Mouse (Mus musculus) liver, postnatal 0 days (tissue): Measurements from ENCODE around the gene Klhl5. TPM values are rescaled to one million over a fixed set of nuclear protein-coding genes. Genes with fewer than 3 reads are reported as not detected.
A peak's percentile ranks its signal among the peaks of the same experiment; 100 is the strongest.

Experiments
- ATAC-seq: fragments of 200-750 bp; cut with Nextera tagmentation; 2 replicates; pipeline ENCODE4 v1.8.0; 2017; ENCODE audit warnings: mild to moderate bottlenecking, moderate library complexity
- DNase-seq: peaks from one replicate; pipeline ENCODE4 v3.0.0-alpha.2; 2016
- H3K27ac ChIP-seq: fragments of 300-500 bp; sonication (generic); 2 replicates; pipeline ENCODE4 v1.5.1; 2014; ENCODE audit warnings: antibody characterized with exemption, moderate library complexity, mild to moderate bottlenecking, low read depth
- H3K27me3 ChIP-seq: fragments of 300-500 bp; sonication (generic); 2 replicates; pipeline ENCODE4 v1.6.1; 2014; ENCODE audit warnings: low read length, control low read depth, mixed read lengths; ENCODE audit not compliant: insufficient read depth
- H3K36me3 ChIP-seq: fragments of 300-500 bp; sonication (generic); replicated peaks from 2 replicates; pipeline ENCODE4 v1.6.1; 2014; ENCODE audit warnings: mild to moderate bottlenecking, control low read depth, low read length, moderate library complexity, mixed read lengths; ENCODE audit not compliant: insufficient read depth
- H3K4me1 ChIP-seq: fragments of 300-500 bp; sonication (generic); 2 replicates; pipeline ENCODE4 v1.6.1; 2014; ENCODE audit warnings: antibody characterized with exemption, mild to moderate bottlenecking, control low read depth; ENCODE audit not compliant: insufficient read depth
- H3K4me2 ChIP-seq: fragments of 300-500 bp; sonication (generic); 2 replicates; pipeline ENCODE4 v1.6.1; 2014; ENCODE audit warnings: low read depth, mild to moderate bottlenecking, low read length, moderate library complexity, mixed read lengths
- H3K4me3 ChIP-seq: fragments of 300-500 bp; sonication (generic); 2 replicates; pipeline ENCODE4 v1.5.1; 2014; ENCODE audit warnings: low read depth, low read length
- H3K9ac ChIP-seq: fragments of 300-500 bp; sonication (generic); replicated peaks from 2 replicates; pipeline ENCODE4 v1.6.1; 2014; ENCODE audit warnings: mild to moderate bottlenecking, moderate library complexity
- H3K9me3 ChIP-seq: fragments of 300-500 bp; sonication (generic); 2 replicates; pipeline ENCODE4 v1.6.1; 2016; ENCODE audit warnings: mild to moderate bottlenecking, control low read depth, low read length, mixed read lengths
- CTCF ChIP-seq: sonication (generic); IDR thresholded peaks from 2 replicates; pipeline ENCODE4 v1.5.1; 2016; ENCODE audit warnings: antibody characterized with exemption, low read depth
- EP300 ChIP-seq: IDR thresholded peaks from 2 replicates; pipeline ENCODE4 v1.6.1; 2016; ENCODE audit warnings: antibody characterized with exemption, low read depth, mild to moderate bottlenecking
- WGBS: fragments of 180-500 bp; shearing (Covaris S2); extraction: QIAGEN DNeasy Blood & Tissue Kit; methylation state at CpG from one replicate; pipeline ENCODE4 v1.1.7; 2014; ENCODE audit not compliant: insufficient replicate concordance; 5-methylcytosine and 5-hydroxymethylcytosine counted together
- polyA plus RNA-seq: library from polyadenylated mRNA; unstranded; fragments of >200 nt; fragmentation: Nextera tagmentation; extraction: Ambion mirVana; gene quantifications from 2 replicates; pipeline ENCODE4 v1.2.1, GENCODE M21; 2015

Gene Klhl5
- polyA plus RNA-seq, 1 experiment from 2014 or later: 5.2 TPM

GRCm38 (mm10) chr5:65069872-65070271, 37.5 kb upstream of the Klhl5 start:
- DNase-seq (no peak), ATAC-seq (no peak)
- Histone ChIP-seq H3K4me2 (no peak overlapping the region), H3K9me3 (no peaks in the 10 kb centered on the region), H3K36me3 (no peaks in the 10 kb centered on the region), H3K4me3 (no peak overlapping the region), H3K4me1 (no peaks in the 10 kb centered on the region), H3K9ac (no peak overlapping the region), H3K27me3 (no peaks in the 10 kb centered on the region), H3K27ac (no peak overlapping the region)
- 83% methylated on average over 11 of the region's 11 CpGs for WGBS
- TF ChIP-seq EP300 (no peak), CTCF (no peak)

DNA sequence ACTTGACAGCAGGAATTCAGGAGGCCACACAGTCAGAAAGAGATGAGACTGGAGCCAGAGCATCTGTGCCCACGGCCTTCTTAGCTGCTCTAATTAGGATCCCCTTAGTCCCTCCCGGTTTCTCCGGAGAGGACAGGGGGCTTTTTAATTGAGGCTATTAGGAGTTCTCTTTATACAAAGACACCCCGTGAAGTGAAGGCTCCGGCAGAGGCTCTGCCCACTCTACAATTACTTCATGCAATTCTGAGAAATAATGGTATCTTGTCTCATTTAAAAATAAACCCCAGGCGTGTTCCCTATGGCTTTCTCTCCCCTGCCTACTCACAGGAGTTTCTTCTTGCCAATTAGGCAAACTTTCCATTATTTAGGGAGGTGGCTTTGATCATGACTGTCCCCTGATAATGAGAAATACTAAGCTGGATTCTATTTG, 35.6 kb upstream of the Klhl5 start:
- no peak overlapping the region for H3K27ac ChIP-seq
- DNase-seq (no peak), ATAC-seq (no peak)
- H3K4me2 ChIP-seq: no peak overlapping the region
- H3K36me3 ChIP-seq: no peaks in the 10 kb centered on the region
- no peak overlapping the region for H3K9ac ChIP-seq
- H3K27me3 ChIP-seq: no peaks in the 10 kb centered on the region
- H3K4me1 ChIP-seq: no peaks in the 10 kb centered on the region
- H3K4me3 ChIP-seq: no peak overlapping the region
- TF ChIP-seq CTCF (no peak), EP300 (no peak)
- H3K9me3 ChIP-seq: no peaks in the 10 kb centered on the region
- 71% methylated on average over 6 of the region's 6 CpGs for WGBS

DNA sequence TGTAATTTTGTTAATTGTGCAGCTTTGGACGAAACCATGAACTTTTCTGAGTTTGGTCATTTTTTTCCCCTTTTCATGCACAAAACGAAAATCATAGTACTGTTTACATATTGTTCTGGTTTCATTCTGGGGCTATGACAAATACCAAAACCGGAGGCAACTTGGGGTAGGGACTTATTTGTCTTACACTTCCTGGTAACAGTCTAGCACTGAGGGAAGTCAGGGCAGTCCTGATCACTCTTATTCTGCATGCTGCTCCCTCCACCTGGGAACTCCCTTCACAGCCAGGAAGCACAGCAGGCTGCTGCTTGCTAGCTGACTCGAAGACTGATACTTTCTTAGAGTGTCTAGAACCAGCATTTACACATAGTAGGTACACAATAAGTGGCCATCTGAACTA, 34.1 kb upstream of the Klhl5 start:
- Histone ChIP-seq H3K4me1 (no peaks in the 10 kb centered on the region), H3K9me3 (no peaks in the 10 kb centered on the region), H3K36me3 (no peaks in the 10 kb centered on the region), H3K4me2 (no peak overlapping the region), H3K27me3 (no peaks in the 10 kb centered on the region), H3K9ac (no peak overlapping the region), H3K27ac (no peak overlapping the region), H3K4me3 (no peak overlapping the region)
- no peak for TF ChIP-seq EP300
- WGBS: 60% methylated on average over 4 of the region's 4 CpGs
- no peak for ATAC-seq
- no peak for DNase-seq

DNA sequence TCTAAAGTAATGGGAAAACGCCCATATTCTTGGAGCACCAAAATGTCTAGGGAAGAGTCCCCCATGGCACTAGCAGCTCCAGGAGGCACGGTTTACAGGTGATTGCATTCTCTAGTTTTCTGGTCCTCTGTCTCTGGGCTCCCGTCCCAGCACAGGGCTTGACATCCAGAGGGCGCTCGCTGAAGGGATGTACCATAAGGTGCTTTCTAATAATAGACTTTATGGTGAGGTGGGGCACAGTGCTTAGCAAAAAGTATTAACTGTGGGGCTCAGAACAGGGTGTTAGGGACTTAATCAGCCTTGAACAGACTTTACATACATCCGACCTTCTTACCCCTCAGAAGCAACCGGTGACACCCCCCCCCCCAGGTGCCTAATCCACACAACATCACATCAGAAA, 32.6 kb upstream of the Klhl5 start:
- no peaks in the 10 kb centered on the region for H3K4me1 ChIP-seq
- no peaks in the 10 kb centered on the region for H3K9me3 ChIP-seq
- WGBS: 60% methylated on average over 7 of the region's 7 CpGs
- H3K27me3 ChIP-seq: no peaks in the 10 kb centered on the region
- no peak overlapping the region for H3K9ac ChIP-seq
- H3K4me2 ChIP-seq: no peak overlapping the region
- no peak overlapping the region for H3K4me3 ChIP-seq
- H3K36me3 ChIP-seq: no peaks in the 10 kb centered on the region
- TF ChIP-seq EP300 (no peak), CTCF (peak; percentile 30)
- H3K27ac ChIP-seq: no peak overlapping the region
- no peak for DNase-seq
- no peak for ATAC-seq

DNA sequence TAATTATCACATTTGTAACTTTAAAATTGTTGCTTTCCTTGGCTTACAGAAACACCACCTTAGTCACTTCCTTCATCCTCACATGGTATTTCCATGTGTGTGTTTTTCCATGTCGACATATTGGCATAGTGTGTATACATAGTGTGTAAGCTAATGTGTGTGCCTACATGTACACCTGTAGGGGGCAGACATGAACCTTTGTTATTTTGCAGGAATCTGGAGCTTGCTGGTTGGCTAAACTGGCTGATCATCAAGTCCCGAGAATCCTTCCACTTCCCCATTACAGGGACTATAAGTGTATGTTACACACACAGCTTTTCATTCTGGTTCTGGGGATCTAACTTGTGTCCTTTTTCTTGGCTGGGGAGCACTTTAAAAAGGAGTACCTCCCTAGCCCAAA, 31.3 kb upstream of the Klhl5 start:
- Histone ChIP-seq H3K27ac (no peak overlapping the region), H3K4me1 (no peaks in the 10 kb centered on the region), H3K4me2 (no peak overlapping the region), H3K4me3 (no peak overlapping the region), H3K9ac (no peak overlapping the region), H3K36me3 (no peaks in the 10 kb centered on the region), H3K9me3 (no peaks in the 10 kb centered on the region), H3K27me3 (no peaks in the 10 kb centered on the region)
- DNase-seq (no peak), ATAC-seq (no peak; the same call in 1 of the 2 replicates)
- TF ChIP-seq EP300 (no peak), CTCF (peak; percentile 53)
- WGBS: 49% methylated on average over 2 of the region's 2 CpGs

GRCm38 (mm10) chr5:65076748-65077147, 30.6 kb upstream of the Klhl5 start:
- 56% methylated on average over 3 of the region's 3 CpGs for WGBS
- Histone ChIP-seq H3K27ac (no peak overlapping the region), H3K4me1 (no peaks in the 10 kb centered on the region), H3K9ac (no peak overlapping the region), H3K9me3 (no peaks in the 10 kb centered on the region), H3K36me3 (no peaks in the 10 kb centered on the region), H3K4me2 (no peak overlapping the region), H3K4me3 (no peak overlapping the region), H3K27me3 (no peaks in the 10 kb centered on the region)
- DNase-seq: no peak
- TF ChIP-seq EP300: no peak
- no peak for TF ChIP-seq CTCF
- no peak for ATAC-seq

DNA sequence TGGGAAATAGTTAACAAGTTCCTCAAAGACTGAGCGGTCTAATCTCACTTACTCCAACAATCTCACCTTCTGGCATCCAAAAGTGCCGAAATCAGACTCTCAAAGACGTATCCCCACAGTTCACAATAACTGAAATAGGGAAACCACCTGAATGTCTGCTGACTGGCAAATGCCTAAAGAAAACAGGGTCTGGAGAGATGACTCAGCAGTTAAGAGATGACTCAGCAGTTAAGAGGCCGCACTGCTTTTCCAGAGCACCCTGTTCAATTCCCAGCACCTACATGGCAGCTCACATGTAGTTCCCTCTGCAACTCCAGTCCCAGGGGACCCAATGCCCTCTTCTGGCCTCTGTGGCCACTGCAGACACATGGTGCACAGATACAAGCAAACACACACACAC, 29.3 kb upstream of the Klhl5 start:
- H3K4me3 ChIP-seq: no peak overlapping the region
- no peak overlapping the region for H3K9ac ChIP-seq
- TF ChIP-seq CTCF (no peak), EP300 (no peak)
- DNase-seq (no peak), ATAC-seq (no peak)
- no peaks in the 10 kb centered on the region for H3K9me3 ChIP-seq
- H3K36me3 ChIP-seq: no peaks in the 10 kb centered on the region
- WGBS: 83% methylated on average over 4 of the region's 4 CpGs
- H3K27me3 ChIP-seq: no peaks in the 10 kb centered on the region
- H3K27ac ChIP-seq: no peak overlapping the region
- H3K4me1 ChIP-seq: no peaks in the 10 kb centered on the region
- no peak overlapping the region for H3K4me2 ChIP-seq
